Mouse (Mus musculus): Measurements from ENCODE around the gene Fsd1. TPM values are rescaled to one million over a fixed set of nuclear protein-coding genes. Genes with fewer than 3 reads are reported as not detected.
A peak's percentile ranks its signal among the peaks of the same experiment; 100 is the strongest.
"Not testable (repeated sequence)": the region's sequence is repeated elsewhere in the genome, so short reads cannot be mapped to it uniquely, and the experiment has no call there.

Gene Fsd1
- 2.3 and 3.5 TPM in 2 replicates for polyA plus RNA-seq (2015; fragmentation: Nextera tagmentation; extraction: Ambion mirVana)

- H3K9ac ChIP-seq (ENCODE audit: low read length), result no peak within 1 kb of the TSS
- H3K27ac ChIP-seq (ENCODE audit: low read length), result no peak within 1 kb of the TSS
- H3K9me3 ChIP-seq (replicated peaks; ENCODE audit: control insufficient read depth, low read length), result no peaks in the 10 kb centered on the region
- ATAC-seq (replicated peaks; ENCODE audit: extremely low read depth, insufficient read depth, low FRiP score), result no peak
- H3K4me3 ChIP-seq (ENCODE audit: low read length), result peak within 1 kb of the TSS; percentile 34
- no peaks in the 10 kb centered on the region for H3K4me1 ChIP-seq (ENCODE audit: control insufficient read depth, insufficient read depth, low read length)
- peaks cover 17% of the 10 kb centered on the region for H3K27me3 ChIP-seq (ENCODE audit: control insufficient read depth, insufficient read depth, low read length)
- WGBS, result 9% methylated on average over 33 of the region's 35 CpGs
- H3K4me2 ChIP-seq (ENCODE audit: low read depth, low read length), result peak within 1 kb of the TSS; percentile 55
- H3K36me3 ChIP-seq (ENCODE audit: control insufficient read depth, insufficient read depth), result no peaks in the 10 kb centered on the region
Observed at GRCm38 (mm10) chr17:55986030-55986961, at the start of gene Fsd1. TSS of gene Fsd1 (plus strand) at chr17:55986509.

- peak overlapping the region; percentile 90 for H3K27ac ChIP-seq (ENCODE audit: low read length)
- 22% methylated on average over 10 of the region's 10 CpGs for WGBS
- not testable (repeated sequence) for H3K27me3 ChIP-seq (ENCODE audit: control insufficient read depth, insufficient read depth, low read length); H3K9me3 ChIP-seq (replicated peaks; ENCODE audit: control insufficient read depth, low read length); H3K4me1 ChIP-seq (ENCODE audit: control insufficient read depth, insufficient read depth, low read length); H3K36me3 ChIP-seq (ENCODE audit: control insufficient read depth, insufficient read depth); ATAC-seq (replicated peaks; ENCODE audit: extremely low read depth, insufficient read depth, low FRiP score)
- peak overlapping the region; percentile 56 for H3K4me3 ChIP-seq (ENCODE audit: low read length)
- H3K9ac ChIP-seq (ENCODE audit: low read length), result peak overlapping the region; percentile 76
- peak overlapping the region; percentile 59 for H3K4me2 ChIP-seq (ENCODE audit: low read depth, low read length)
Observed at GRCm38 (mm10) chr17:55944387-55944865, 41.9 kb upstream of the Fsd1 start.

GRCm38 (mm10) chr17:55944866-55945682, 41.2 kb upstream of the Fsd1 start:
- H3K36me3 ChIP-seq (ENCODE audit: control insufficient read depth, insufficient read depth); H3K9me3 ChIP-seq (replicated peaks; ENCODE audit: control insufficient read depth, low read length); H3K4me1 ChIP-seq (ENCODE audit: control insufficient read depth, insufficient read depth, low read length); H3K27me3 ChIP-seq (ENCODE audit: control insufficient read depth, insufficient read depth, low read length): not testable (repeated sequence)
- Histone ChIP-seq H3K27ac (ENCODE audit: low read length) (peak overlapping the region; percentile 90), H3K4me2 (ENCODE audit: low read depth, low read length) (peak overlapping the region; percentile 59), H3K9ac (ENCODE audit: low read length) (peak overlapping the region; percentile 76), H3K4me3 (ENCODE audit: low read length) (peak overlapping the region; percentile 56)
- ATAC-seq (replicated peaks; ENCODE audit: extremely low read depth, insufficient read depth, low FRiP score), result peak; percentile 98
- WGBS, result under 1% methylated on average over 49 of the region's 56 CpGs

- Histone ChIP-seq H3K4me3 (ENCODE audit: low read length) (peak overlapping the region; percentile 56), H3K36me3 (ENCODE audit: control insufficient read depth, insufficient read depth) (no peaks in the 10 kb centered on the region; the same call in 1 of the 2 replicates), H3K27ac (ENCODE audit: low read length) (peak overlapping the region; percentile 90), H3K4me2 (ENCODE audit: low read depth, low read length) (peak overlapping the region; percentile 59), H3K27me3 (ENCODE audit: control insufficient read depth, insufficient read depth, low read length) (no peaks in the 10 kb centered on the region), H3K9ac (ENCODE audit: low read length) (peak overlapping the region; percentile 53), H3K9me3 (replicated peaks; ENCODE audit: control insufficient read depth, low read length) (no peaks in the 10 kb centered on the region; the same call in 1 of the 2 replicates), H3K4me1 (ENCODE audit: control insufficient read depth, insufficient read depth, low read length) (peaks cover 3% of the 10 kb centered on the region)
- WGBS, result 27% methylated on average over 5 of the region's 5 CpGs
- no peak for ATAC-seq (replicated peaks; ENCODE audit: extremely low read depth, insufficient read depth, low FRiP score)
Observed at GRCm38 (mm10) chr17:55945696-55946095, 40.6 kb upstream of the Fsd1 start.

- H3K27me3 ChIP-seq (ENCODE audit: control insufficient read depth, insufficient read depth, low read length), result 0 out of 2 replicates have a peak, but pooled peaks cover under 1% of the 10 kb centered on the region
- H3K36me3 ChIP-seq (ENCODE audit: control insufficient read depth, insufficient read depth), result no peaks in the 10 kb centered on the region
- H3K9me3 ChIP-seq (replicated peaks; ENCODE audit: control insufficient read depth, low read length), result no peaks in the 10 kb centered on the region
- H3K9ac ChIP-seq (ENCODE audit: low read length), result no peak overlapping the region
- no peak for ATAC-seq (replicated peaks; ENCODE audit: extremely low read depth, insufficient read depth, low FRiP score)
- H3K27ac ChIP-seq (ENCODE audit: low read length), result no peak overlapping the region
- peaks cover 3% of the 10 kb centered on the region for H3K4me1 ChIP-seq (ENCODE audit: control insufficient read depth, insufficient read depth, low read length)
- H3K4me3 ChIP-seq (ENCODE audit: low read length), result no peak overlapping the region
- no peak overlapping the region for H3K4me2 ChIP-seq (ENCODE audit: low read depth, low read length)
- 75% methylated on average over 4 of the region's 4 CpGs for WGBS
Observed at GRCm38 (mm10) chr17:55948647-55949046, 37.7 kb upstream of the Fsd1 start.

- 85% methylated on average over 2 of the region's 2 CpGs for WGBS
- ATAC-seq (replicated peaks; ENCODE audit: extremely low read depth, insufficient read depth, low FRiP score), result no peak
- H3K9ac ChIP-seq (ENCODE audit: low read length), result no peak within 1 kb of the TSS
- H3K4me3 ChIP-seq (ENCODE audit: low read length), result no peak within 1 kb of the TSS
- peaks cover 3% of the 10 kb centered on the region for H3K4me1 ChIP-seq (ENCODE audit: control insufficient read depth, insufficient read depth, low read length)
- no peaks in the 10 kb centered on the region for H3K36me3 ChIP-seq (ENCODE audit: control insufficient read depth, insufficient read depth)
- no peaks in the 10 kb centered on the region for H3K9me3 ChIP-seq (replicated peaks; ENCODE audit: control insufficient read depth, low read length)
- peaks cover 7% of the 10 kb centered on the region for H3K27me3 ChIP-seq (ENCODE audit: control insufficient read depth, insufficient read depth, low read length)
- H3K27ac ChIP-seq (ENCODE audit: low read length), result no peak within 1 kb of the TSS
- H3K4me2 ChIP-seq (ENCODE audit: low read depth, low read length), result no peak within 1 kb of the TSS
Observed at GRCm38 (mm10) chr17:55949400-55949799, 36.9 kb upstream of the Fsd1 start, which contains the start of gene Zfp119b. TSS of gene Zfp119b (minus strand) at chr17:55949500.

- WGBS, result 77% methylated on average over 9 of the region's 9 CpGs
- no peak overlapping the region for H3K9ac ChIP-seq (ENCODE audit: low read length)
Observed at GRCm38 (mm10) chr17:55950601-55951000, 35.7 kb upstream of the Fsd1 start.

GRCm38 (mm10) chr17:55952041-55952440, 34.3 kb upstream of the Fsd1 start:
- Histone ChIP-seq H3K27me3 (ENCODE audit: control insufficient read depth, insufficient read depth, low read length) (peaks cover 22% of the 10 kb centered on the region), H3K9me3 (replicated peaks; ENCODE audit: control insufficient read depth, low read length) (no peaks in the 10 kb centered on the region), H3K4me3 (ENCODE audit: low read length) (no peak overlapping the region), H3K36me3 (ENCODE audit: control insufficient read depth, insufficient read depth) (no peaks in the 10 kb centered on the region), H3K9ac (ENCODE audit: low read length) (no peak overlapping the region), H3K4me1 (ENCODE audit: control insufficient read depth, insufficient read depth, low read length) (peaks cover 5% of the 10 kb centered on the region; the same call in 1 of the 2 replicates), H3K27ac (ENCODE audit: low read length) (no peak overlapping the region), H3K4me2 (ENCODE audit: low read depth, low read length) (no peak overlapping the region)
- ATAC-seq (replicated peaks; ENCODE audit: extremely low read depth, insufficient read depth, low FRiP score), result no peak

More at GRCm38 (mm10) chr17:55950601-55951000, 35.7 kb upstream of the Fsd1 start:
- Histone ChIP-seq H3K9me3 (replicated peaks; ENCODE audit: control insufficient read depth, low read length) (no peaks in the 10 kb centered on the region), H3K27me3 (ENCODE audit: control insufficient read depth, insufficient read depth, low read length) (peaks cover 18% of the 10 kb centered on the region), H3K4me3 (ENCODE audit: low read length) (no peak overlapping the region), H3K4me1 (ENCODE audit: control insufficient read depth, insufficient read depth, low read length) (peaks cover 2% of the 10 kb centered on the region), H3K4me2 (ENCODE audit: low read depth, low read length) (no peak overlapping the region), H3K36me3 (ENCODE audit: control insufficient read depth, insufficient read depth) (no peaks in the 10 kb centered on the region), H3K27ac (ENCODE audit: low read length) (no peak overlapping the region)
- no peak for ATAC-seq (replicated peaks; ENCODE audit: extremely low read depth, insufficient read depth, low FRiP score)
